Comparison of ENCODE assay signal across 18 mouse cellular contexts in genomic region chr8:23360061-23360622, GRCm38 (mm10).
DNase-seq lines count a peak whose midpoint lies in the region; ATAC-seq and TF ChIP-seq lines count a peak whose summit lies in the region.
"Had no signal": no experiment of that assay in that cellular context is flagged by ENCODE, and none has a peak within 500 bp of the region (broad histone marks: within the 10 kb centered on the region; RNA-seq: fewer than 3 reads in every experiment).

No protein-coding gene starts in this region.

- no peak for TF ChIP-seq CTCF in forebrain, postnatal 0 days (IDR thresholded peaks at IDR 0.05; ENCODE audit: low read depth)
- no peak for TF ChIP-seq CTCF in midbrain, postnatal 0 days (IDR thresholded peaks at IDR 0.05)

- peaks cover 24% of the 10 kb centered on the region for H3K4me1 ChIP-seq in forebrain, embryonic 10.5 days
- H3K4me1 ChIP-seq in forebrain, postnatal 0 days (ENCODE audit: insufficient read depth): 0 out of 2 replicates have a peak, but pooled peaks cover 2% of the 10 kb centered on the region
- peaks cover 8% of the 10 kb centered on the region; the same call in 1 of the 2 replicates for H3K4me1 ChIP-seq in midbrain, embryonic 11.5 days (ENCODE audit: control insufficient read depth, insufficient read depth, low read length)
- no peaks in the 10 kb centered on the region for H3K4me1 ChIP-seq in midbrain, postnatal 0 days (ENCODE audit: insufficient read depth, low read length)
- H3K4me1 ChIP-seq in forebrain, embryonic 15.5 days: peaks cover 5% of the 10 kb centered on the region

- peaks cover 18% of the 10 kb centered on the region for H3K9me3 ChIP-seq in forebrain, embryonic 10.5 days
- H3K9me3 ChIP-seq in forebrain, postnatal 0 days (ENCODE audit: low read length): peaks cover 4% of the 10 kb centered on the region; the same call in 1 of the 2 replicates
- peaks cover 5% of the 10 kb centered on the region; the same call in 1 of the 2 replicates for H3K9me3 ChIP-seq in midbrain, embryonic 11.5 days (ENCODE audit: control insufficient read depth, low read length)
- peaks cover 6% of the 10 kb centered on the region; the same call in 1 of the 2 replicates for H3K9me3 ChIP-seq in midbrain, postnatal 0 days (ENCODE audit: low read length)
- H3K9me3 ChIP-seq in forebrain, embryonic 15.5 days: peaks cover 10% of the 10 kb centered on the region
- H3K9me3 ChIP-seq: limb, embryonic 15.5 days had no signal

- DNase-seq in forebrain, embryonic 10.5 days (ENCODE audit: extremely low spot score, low spot score): peak; percentile 46
- DNase-seq in forebrain, postnatal 0 days: no peak
- peak; percentile 91 for DNase-seq in midbrain, embryonic 11.5 days (ENCODE audit: low spot score, missing footprints)
- DNase-seq in midbrain, postnatal 0 days (ENCODE audit: low spot score): no peak
- DNase-seq in ovary, postnatal 14 days (ENCODE audit: low spot score): no peak
- no peak for DNase-seq in urinary bladder, postnatal 10 days (ENCODE audit: low spot score)
- no peak for DNase-seq in kidney, adult 9 months
- DNase-seq: adrenal gland, adult 2 months; cerebellum, postnatal 14 days; heart, adult 18-20 months; lung, postnatal 10 days; right cerebral cortex, postnatal 14 days had no signal

- H3K36me3 ChIP-seq in forebrain, embryonic 10.5 days (replicated peaks): peaks cover 4% of the 10 kb centered on the region; the same call in 1 of the 2 replicates
- H3K36me3 ChIP-seq in forebrain, postnatal 0 days (ENCODE audit: insufficient read depth): no peaks in the 10 kb centered on the region
- H3K36me3 ChIP-seq in midbrain, embryonic 11.5 days (ENCODE audit: control insufficient read depth, insufficient read depth, low read length): no peaks in the 10 kb centered on the region
- H3K36me3 ChIP-seq in midbrain, postnatal 0 days (ENCODE audit: insufficient read depth, low read length): no peaks in the 10 kb centered on the region
- H3K36me3 ChIP-seq in forebrain, embryonic 15.5 days: no peaks in the 10 kb centered on the region
- H3K36me3 ChIP-seq: embryonic facial prominence, embryonic 12.5 days; limb, embryonic 15.5 days had no signal

- no peaks in the 10 kb centered on the region for H3K27me3 ChIP-seq in forebrain, embryonic 10.5 days (ENCODE audit: poor library complexity, severe bottlenecking)
- H3K27me3 ChIP-seq in forebrain, postnatal 0 days (ENCODE audit: insufficient read depth, low read length): no peaks in the 10 kb centered on the region
- no peaks in the 10 kb centered on the region for H3K27me3 ChIP-seq in midbrain, embryonic 11.5 days (ENCODE audit: control insufficient read depth, insufficient read depth, low read length)
- H3K27me3 ChIP-seq in midbrain, postnatal 0 days (ENCODE audit: insufficient read depth, low read length): no peaks in the 10 kb centered on the region
- no peaks in the 10 kb centered on the region for H3K27me3 ChIP-seq in forebrain, embryonic 15.5 days
- H3K27me3 ChIP-seq: embryonic facial prominence, embryonic 12.5 days; limb, embryonic 15.5 days had no signal

- no peak overlapping the region for H3K4me2 ChIP-seq in forebrain, postnatal 0 days (ENCODE audit: low read depth)
- H3K4me2 ChIP-seq in midbrain, embryonic 11.5 days: no peak overlapping the region; the same call in 1 of the 2 replicates
- no peak overlapping the region for H3K4me2 ChIP-seq in midbrain, postnatal 0 days (ENCODE audit: low read depth, low read length, poor library complexity, severe bottlenecking)
- H3K4me2 ChIP-seq in forebrain, embryonic 15.5 days (replicated peaks): no peak overlapping the region
- H3K4me2 ChIP-seq: embryonic facial prominence, embryonic 12.5 days; limb, embryonic 15.5 days had no signal

- H3K4me3 ChIP-seq in forebrain, embryonic 10.5 days: peak overlapping the region; percentile 12; the same call in 1 of the 2 replicates
- no peak overlapping the region for H3K4me3 ChIP-seq in forebrain, postnatal 0 days (ENCODE audit: low read depth, low read length)
- H3K4me3 ChIP-seq in midbrain, embryonic 11.5 days (ENCODE audit: low read depth, low read length): no peak overlapping the region
- no peak overlapping the region for H3K4me3 ChIP-seq in midbrain, postnatal 0 days (ENCODE audit: low read depth, low read length)
- H3K4me3 ChIP-seq in forebrain, embryonic 15.5 days: no peak overlapping the region
- H3K4me3 ChIP-seq: embryonic facial prominence, embryonic 12.5 days; limb, embryonic 15.5 days; myocyte had no signal

- no peak for ATAC-seq in forebrain, postnatal 0 days
- ATAC-seq in midbrain, embryonic 11.5 days (ENCODE audit: low FRiP score): peak; percentile 51; the same call in 1 of the 2 replicates
- no peak for ATAC-seq in midbrain, postnatal 0 days (ENCODE audit: low FRiP score)
- ATAC-seq in forebrain, embryonic 15.5 days (replicated peaks): 0 out of 2 replicates have a peak, but pooled peaks have one; percentile 46
- ATAC-seq: CD4-positive, CD25-positive, alpha-beta regulatory T cell, adult 4 months had no signal

- 29% methylated on average over 12 of the region's 12 CpGs for WGBS in forebrain, embryonic 10.5 days
- 23% methylated on average over 12 of the region's 12 CpGs for WGBS in forebrain, postnatal 0 days
- 36% methylated on average over 12 of the region's 12 CpGs for WGBS in midbrain, embryonic 11.5 days
- WGBS in midbrain, postnatal 0 days: 41% methylated on average over 12 of the region's 12 CpGs
- WGBS in forebrain, embryonic 15.5 days: 17% methylated on average over 12 of the region's 12 CpGs

- no peak overlapping the region for H3K9ac ChIP-seq in forebrain, postnatal 0 days
- peak overlapping the region; percentile 6; the same call in 1 of the 2 replicates for H3K9ac ChIP-seq in midbrain, embryonic 11.5 days (ENCODE audit: low read length)
- no peak overlapping the region for H3K9ac ChIP-seq in midbrain, postnatal 0 days (replicated peaks; ENCODE audit: low read length, poor library complexity, severe bottlenecking)
- H3K9ac ChIP-seq in forebrain, embryonic 15.5 days (replicated peaks): no peak overlapping the region
- H3K9ac ChIP-seq: embryonic facial prominence, embryonic 12.5 days; limb, embryonic 15.5 days had no signal

- H3K27ac ChIP-seq in forebrain, embryonic 10.5 days: peak overlapping the region; percentile 91
- no peak overlapping the region for H3K27ac ChIP-seq in forebrain, postnatal 0 days (ENCODE audit: low read depth, low read length)
- peak overlapping the region; percentile 47; the same call in 1 of the 2 replicates for H3K27ac ChIP-seq in midbrain, embryonic 11.5 days (ENCODE audit: low read depth, low read length)
- H3K27ac ChIP-seq in midbrain, postnatal 0 days (ENCODE audit: low read depth, low read length): no peak overlapping the region
- H3K27ac ChIP-seq in forebrain, embryonic 15.5 days (replicated peaks): peak overlapping the region; percentile 57
- H3K27ac ChIP-seq: embryonic facial prominence, embryonic 12.5 days; limb, embryonic 15.5 days; stomach, postnatal 0 days had no signal

Comparison
In these comparisons a context has a peak if more than half of its experiments do, and no peak if none do; other contexts are left out.
1. DNase-seq: peak in forebrain, embryonic 10.5 days (single experiment) and midbrain, embryonic 11.5 days (single experiment); none in forebrain, postnatal 0 days (single experiment), midbrain, postnatal 0 days (single experiment), ovary, postnatal 14 days (single experiment), urinary bladder, postnatal 10 days (single experiment) and kidney, adult 9 months (single experiment).
2. H3K27ac ChIP-seq: peak in forebrain, embryonic 10.5 days (single experiment), midbrain, embryonic 11.5 days (single experiment) and forebrain, embryonic 15.5 days (single experiment); none in forebrain, postnatal 0 days (single experiment) and midbrain, postnatal 0 days (single experiment).
3. ATAC-seq: peak in midbrain, embryonic 11.5 days (single experiment) and forebrain, embryonic 15.5 days (single experiment); none in forebrain, postnatal 0 days (single experiment) and midbrain, postnatal 0 days (single experiment).